Mouse (Mus musculus) kidney, adult 2 months (tissue): ENCODE results near the gene Irf5. TPM values are rescaled to one million over a fixed set of nuclear protein-coding genes. Genes with fewer than 3 reads are reported as not detected.

ENCODE experiments used
- DNase-seq: peaks from one replicate; pipeline ENCODE4 v3.0.0; 2021
- H3K27ac ChIP-seq: fragments of 200-500 bp; 2 replicates; pipeline ENCODE4 v1.5.1; 2012; ENCODE audit warnings: low read depth, low read length, control low read depth, inconsistent platforms; ENCODE audit not compliant: insufficient read depth
- H3K27me3 ChIP-seq: fragments of 200-500 bp; replicated peaks from 2 replicates; pipeline ENCODE4 v1.6.1; 2012; ENCODE audit warnings: mild to moderate bottlenecking, moderate library complexity, low read length, inconsistent platforms; ENCODE audit not compliant: control insufficient read depth, insufficient read depth
- H3K36me3 ChIP-seq: fragments of 200-500 bp; 2 replicates; pipeline ENCODE4 v1.6.1; 2012; ENCODE audit warnings: mild to moderate bottlenecking, moderate library complexity, low read length, inconsistent platforms; ENCODE audit not compliant: control insufficient read depth, insufficient read depth
- H3K4me1 ChIP-seq: fragments of 200-500 bp; 2 replicates; pipeline ENCODE4 v1.6.1; 2011; ENCODE audit warnings: low read length; ENCODE audit not compliant: control insufficient read depth, insufficient read depth
- H3K4me3 ChIP-seq: fragments of 200-500 bp; 2 replicates; pipeline ENCODE4 v1.5.1; 2011; ENCODE audit warnings: mild to moderate bottlenecking, low read depth, low read length, control low read depth; ENCODE audit not compliant: insufficient read depth
- CTCF ChIP-seq: fragments of 200-500 bp; conservative IDR thresholded peaks from 2 replicates; pipeline ENCODE4 v1.5.1; 2011; ENCODE audit warnings: low read depth, mild to moderate bottlenecking, control low read depth, low read length, moderate library complexity, mixed read lengths; ENCODE audit not compliant: insufficient read depth, insufficient read length
- POLR2A ChIP-seq: fragments of 200-500 bp; IDR thresholded peaks from one replicate; pipeline ENCODE4 v1.6.1; 2011; ENCODE audit warnings: low read depth, low read length, control low read depth
- WGBS: fragments of 180-500 bp; shearing (Covaris S2); methylation state at CpG from one replicate; pipeline ENCODE4 v1.1.7; 2018; 5-methylcytosine and 5-hydroxymethylcytosine counted together
- polyA plus RNA-seq: library from polyadenylated mRNA; depleted of rRNA; stranded (reverse); fragments of >200 nt; gene quantifications from 2 replicates; pipeline ENCODE4 v1.2.3, GENCODE M21; 2012

The Irf5 gene
- polyA plus RNA-seq, 1 experiment, result 17.0 TPM

DNA sequence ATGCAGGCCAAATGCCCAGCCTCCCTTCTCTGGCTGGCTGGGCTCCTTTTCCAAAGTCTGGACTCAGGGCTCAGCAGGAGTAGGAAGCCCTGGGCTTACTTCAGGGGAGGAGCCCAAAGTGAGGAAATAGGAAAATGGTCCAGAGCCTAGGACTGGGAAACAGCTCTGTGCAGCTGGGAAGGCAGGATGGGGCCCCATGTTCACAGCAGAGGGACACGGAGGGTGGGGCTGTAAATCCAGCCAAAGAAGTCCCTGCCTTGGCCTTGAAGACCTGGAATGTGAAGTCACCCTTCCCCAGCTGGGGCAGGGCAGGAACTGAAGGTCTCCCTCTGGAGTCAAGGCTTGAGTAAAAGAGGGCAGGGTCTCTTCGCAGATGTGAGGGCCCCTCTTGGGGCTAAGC lies 17.3 kb upstream of the Irf5 start:
- H3K27ac ChIP-seq, result no peak overlapping the region

DNA sequence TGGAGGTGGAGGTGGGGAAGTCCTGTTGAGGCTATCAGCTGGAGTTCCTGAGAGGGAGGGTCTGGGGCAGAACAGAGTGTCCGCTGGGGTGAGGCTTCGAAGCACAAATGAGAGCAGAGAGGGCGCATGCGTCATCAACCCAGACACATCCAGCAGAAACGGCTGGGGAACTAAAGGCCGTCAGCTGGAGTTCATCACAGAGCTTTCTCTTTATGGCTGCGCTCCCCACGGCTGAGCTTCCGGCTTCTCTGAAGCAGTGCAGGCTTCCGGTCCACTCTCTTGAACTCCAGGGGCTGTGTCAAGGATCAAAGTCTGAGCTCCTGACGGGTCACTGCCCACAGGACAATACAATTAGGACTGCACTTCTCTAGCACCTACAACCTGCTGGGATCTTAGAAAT lies 13.1 kb upstream of the Irf5 start:
- H3K36me3 ChIP-seq, result no peaks in the 10 kb centered on the region
- H3K27me3 ChIP-seq, result no peaks in the 10 kb centered on the region
- no peak for TF ChIP-seq POLR2A
- H3K4me3 ChIP-seq, result 0 out of 2 replicates have a peak overlapping the region, but pooled peaks have one; percentile 9
- H3K27ac ChIP-seq, result no peak overlapping the region
- 6% methylated on average over 11 of the region's 11 CpGs for WGBS
- peak; percentile 88 for DNase-seq
- no peaks in the 10 kb centered on the region; the same call in 1 of the 2 replicates for H3K4me1 ChIP-seq

More for the DNA sequence above, 17.3 kb upstream of the Irf5 start:
- no peak overlapping the region for H3K4me3 ChIP-seq
- H3K27me3 ChIP-seq, result no peaks in the 10 kb centered on the region
- 50% methylated on average over 2 of the region's 2 CpGs for WGBS
- no peaks in the 10 kb centered on the region for H3K36me3 ChIP-seq
- TF ChIP-seq POLR2A, result no peak
- no peak for TF ChIP-seq CTCF
- no peak for DNase-seq
- H3K4me1 ChIP-seq, result peaks cover 3% of the 10 kb centered on the region; the same call in 1 of the 2 replicates

DNA sequence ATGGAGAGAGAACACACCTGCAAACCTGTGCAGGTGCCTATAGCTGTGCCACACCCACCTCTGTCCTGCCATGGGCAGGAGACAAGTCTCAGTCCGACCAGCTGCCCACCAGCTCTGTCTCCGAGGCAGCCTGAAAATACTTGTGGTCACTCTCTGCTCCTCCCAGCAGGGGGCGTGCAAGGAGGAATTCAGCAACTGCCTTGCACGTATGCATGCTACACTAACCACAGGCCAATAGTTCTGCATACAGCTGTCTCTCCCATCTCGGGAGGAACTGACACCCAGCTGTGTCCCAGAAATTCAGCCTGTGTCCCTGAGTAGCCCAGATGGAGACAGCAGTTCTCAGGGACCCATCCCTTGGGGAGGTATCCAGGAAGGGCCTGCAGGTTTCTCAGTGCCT lies 9.3 kb upstream of the Irf5 start:
- H3K27ac ChIP-seq, result no peak overlapping the region
- H3K4me3 ChIP-seq, result no peak overlapping the region
- TF ChIP-seq CTCF (peak; percentile 92), POLR2A (no peak)
- no peaks in the 10 kb centered on the region for H3K27me3 ChIP-seq
- peak; percentile 77 for DNase-seq
- H3K36me3 ChIP-seq, result no peaks in the 10 kb centered on the region
- 9% methylated on average over 5 of the region's 5 CpGs for whole genome bisulfite sequencing
- H3K4me1 ChIP-seq, result peaks cover under 1% of the 10 kb centered on the region; the same call in 1 of the 2 replicates

DNA sequence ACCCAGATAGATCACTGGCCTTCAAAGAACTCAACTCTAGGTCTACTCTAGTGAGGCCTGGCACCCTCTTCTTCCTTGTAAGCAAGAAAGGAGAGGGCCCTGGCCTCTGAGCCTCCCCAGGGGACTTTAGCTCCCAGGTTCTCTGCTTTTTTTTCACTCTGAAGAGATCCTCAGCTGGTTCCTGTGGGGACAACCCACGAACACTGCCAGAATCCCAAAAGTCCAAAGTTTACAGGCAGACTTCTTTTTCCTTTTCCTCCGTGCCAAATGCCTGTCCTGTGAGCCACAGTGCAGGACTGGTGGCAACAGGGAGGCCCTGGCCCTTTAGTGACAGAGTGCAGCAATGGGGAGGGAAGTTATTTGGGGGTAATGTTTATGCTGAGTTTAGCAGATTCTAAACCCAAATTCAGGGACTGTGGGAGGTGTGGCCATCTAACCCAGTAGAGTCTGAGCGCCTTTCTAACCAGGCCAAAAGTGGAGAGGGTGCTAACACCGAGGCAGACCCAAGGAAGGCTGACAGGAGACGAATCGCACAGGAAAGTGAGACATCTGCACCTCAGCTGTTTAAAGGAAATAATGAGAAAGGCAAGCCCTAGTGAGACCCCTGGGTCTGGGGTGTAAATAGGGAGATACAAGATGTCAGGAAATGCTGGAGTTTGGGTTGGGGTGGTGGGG lies 3.7 kb upstream of the Irf5 start:
- TF ChIP-seq POLR2A (no peak), CTCF (no peak)
- Histone ChIP-seq H3K36me3 (no peaks in the 10 kb centered on the region), H3K27me3 (no peaks in the 10 kb centered on the region), H3K27ac (peak overlapping the region; percentile 60), H3K4me3 (no peak overlapping the region), H3K4me1 (peaks cover 11% of the 10 kb centered on the region; the same call in 1 of the 2 replicates)
- 46% methylated on average over 6 of the region's 6 CpGs for WGBS
- peak; percentile 85 for DNase-seq

DNA sequence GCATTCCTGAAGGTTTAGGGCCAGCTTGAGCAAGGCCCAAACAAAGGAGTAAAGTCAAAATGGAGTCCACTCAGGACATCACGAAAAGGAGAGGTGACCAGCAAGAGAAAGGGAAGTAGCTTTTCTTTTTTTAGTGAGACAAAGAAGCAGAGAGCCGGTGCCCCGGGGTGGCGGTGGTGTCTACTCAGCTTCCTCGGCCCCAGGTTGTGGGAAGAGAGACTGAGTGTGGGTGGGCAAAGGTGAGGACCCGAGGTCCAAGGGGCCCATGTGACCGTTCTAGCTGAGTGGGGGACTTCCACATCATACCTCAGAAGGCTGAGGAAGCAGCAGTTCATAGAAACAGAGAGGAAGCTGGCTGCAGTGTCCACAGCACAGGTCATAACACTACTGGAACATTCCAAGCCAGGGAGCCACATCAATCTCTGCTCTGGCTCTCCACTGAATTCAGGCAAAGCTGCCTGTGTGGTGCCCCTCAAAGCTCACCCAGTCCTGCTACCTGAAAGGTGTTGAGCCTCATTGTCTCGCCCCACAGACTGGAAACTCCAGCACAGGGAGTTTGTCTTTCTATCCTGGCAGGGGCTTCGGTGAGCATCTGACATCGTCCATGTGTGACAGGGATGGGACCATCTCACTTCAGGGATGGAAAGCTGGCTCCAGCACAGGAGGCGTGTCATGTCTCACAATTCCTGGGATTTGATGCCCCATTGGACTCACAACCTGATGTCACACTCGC lies 3.0 kb upstream of the Irf5 start:
- Histone ChIP-seq H3K4me3 (no peak overlapping the region), H3K36me3 (no peaks in the 10 kb centered on the region), H3K27me3 (no peaks in the 10 kb centered on the region), H3K27ac (peak overlapping the region; percentile 42), H3K4me1 (peaks cover 11% of the 10 kb centered on the region; the same call in 1 of the 2 replicates)
- no peak for DNase-seq
- no peak for TF ChIP-seq CTCF
- TF ChIP-seq POLR2A, result no peak
- WGBS, result 69% methylated on average over 12 of the region's 12 CpGs

DNA sequence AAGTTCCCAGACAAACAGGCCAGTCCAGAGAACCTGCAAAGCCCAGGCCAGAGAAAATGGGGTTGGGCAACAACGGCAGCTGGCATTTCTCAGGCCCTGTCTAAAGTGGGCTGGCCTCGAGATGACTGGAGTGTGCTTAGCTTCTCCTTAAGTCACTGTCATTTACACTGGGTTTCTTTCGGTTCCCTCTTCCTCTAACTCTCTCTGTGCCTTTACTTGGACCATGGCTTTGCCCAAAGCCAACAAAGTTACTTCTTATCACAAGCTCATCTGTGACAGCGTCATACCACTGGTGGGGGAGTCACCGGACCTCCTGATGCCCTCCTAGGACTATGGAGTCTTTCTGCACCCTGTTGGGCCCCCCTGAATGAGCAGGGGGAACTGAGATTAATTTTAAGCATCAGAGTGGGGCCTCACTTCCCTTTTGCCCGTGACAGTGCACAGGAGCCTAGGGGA lies 2.4 kb upstream of the Irf5 start:
- 59% methylated on average over 6 of the region's 6 CpGs for WGBS
- DNase-seq, result peak; percentile 69
- H3K36me3 ChIP-seq, result no peaks in the 10 kb centered on the region
- 0 out of 2 replicates have a peak overlapping the region, but pooled peaks have one; percentile 5 for H3K27ac ChIP-seq
- peaks cover 11% of the 10 kb centered on the region; the same call in 1 of the 2 replicates for H3K4me1 ChIP-seq
- TF ChIP-seq CTCF (no peak), POLR2A (no peak)
- no peaks in the 10 kb centered on the region for H3K27me3 ChIP-seq
- H3K4me3 ChIP-seq, result no peak overlapping the region

DNA sequence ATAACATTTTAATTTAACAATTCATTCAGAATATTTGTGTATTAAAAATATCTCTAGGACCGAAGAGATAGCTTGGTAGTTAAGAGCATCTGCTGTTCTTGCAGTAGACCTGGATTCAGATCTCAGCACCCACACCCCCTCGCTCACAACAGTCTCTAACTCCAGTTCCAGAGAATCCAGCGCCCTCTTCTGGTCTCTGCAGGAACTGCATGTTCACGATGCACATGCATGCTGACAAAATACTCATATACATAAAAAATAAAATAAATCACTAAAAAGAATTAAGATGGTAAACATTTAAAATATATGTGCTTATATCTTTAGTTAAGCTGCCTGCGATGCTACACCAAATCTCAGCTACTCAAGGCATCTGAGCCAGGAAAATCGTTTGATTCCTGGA lies 1.2 kb upstream of the Irf5 start:
- 81% methylated on average over 6 of the region's 6 CpGs for WGBS
- DNase-seq, result no peak
- Histone ChIP-seq H3K4me3 (no peak overlapping the region), H3K36me3 (no peaks in the 10 kb centered on the region), H3K4me1 (peaks cover 11% of the 10 kb centered on the region; the same call in 1 of the 2 replicates), H3K27ac (no peak overlapping the region), H3K27me3 (no peaks in the 10 kb centered on the region)
- peak; percentile 44 for TF ChIP-seq CTCF
- TF ChIP-seq POLR2A, result no peak
